Mouse (Mus musculus): ENCODE measurements at regions not wholly inside any gene's neighbourhood (a gene's known extent, or its start where the extent isn't known, plus 50 kb on each side); places are given as distances from the start of the nearest gene placed in this dataset.

- no peak for TF ChIP-seq POLR2A (IDR thresholded peaks at IDR 0.05; ENCODE audit: control insufficient read depth, low read depth, low read length)
- TF ChIP-seq CTCF (IDR thresholded peaks at IDR 0.05; ENCODE audit: control insufficient read depth, insufficient read depth, insufficient replicate concordance, low read depth, low read length) = no peak
These were observed 371.0 kb upstream of the Slc39a10 start for GRCm38 (mm10) chr1:47263611-47264010.
